Mouse (Mus musculus) spleen, adult 2 months (tissue): ENCODE data around the gene Cdh23. TPM values are rescaled to one million over a fixed set of nuclear protein-coding genes. Genes with fewer than 3 reads are reported as not detected.

Experiments
- DNase-seq, 2 experiments: peaks; one replicate each; pipeline versions ENCODE4 v3.0.0 to v3.0.0-alpha.2; 2012 to 2021; ENCODE audit warnings: low spot score in 2 of 2, low read depth in 1 of 2
- H3K27ac ChIP-seq: fragments of 200-500 bp; 2 replicates; pipeline ENCODE4 v1.5.1; 2012; ENCODE audit warnings: low read length, inconsistent platforms; ENCODE audit not compliant: insufficient read depth
- H3K27me3 ChIP-seq: fragments of 200-500 bp; 2 replicates; pipeline ENCODE4 v1.6.1; 2012; ENCODE audit warnings: mild to moderate bottlenecking, moderate library complexity, low read length, inconsistent platforms; ENCODE audit not compliant: control insufficient read depth, insufficient read depth
- H3K36me3 ChIP-seq: fragments of 200-500 bp; 2 replicates; pipeline ENCODE4 v1.6.1; 2012; ENCODE audit warnings: mild to moderate bottlenecking, low read length, inconsistent platforms; ENCODE audit not compliant: control insufficient read depth, insufficient read depth
- H3K4me1 ChIP-seq: fragments of 200-500 bp; 2 replicates; pipeline ENCODE4 v1.6.1; 2011; ENCODE audit warnings: inconsistent platforms; ENCODE audit not compliant: control insufficient read depth, insufficient read depth, insufficient read length
- H3K4me3 ChIP-seq: fragments of 200-500 bp; 2 replicates; pipeline ENCODE4 v1.5.1; 2011; ENCODE audit warnings: mild to moderate bottlenecking, inconsistent platforms; ENCODE audit not compliant: insufficient read depth, insufficient read length; ENCODE audit errors: extremely low read depth
- CTCF ChIP-seq: fragments of 200-500 bp; IDR thresholded peaks from 2 replicates; pipeline ENCODE4 v1.5.1; 2011; ENCODE audit warnings: mild to moderate bottlenecking, inconsistent platforms; ENCODE audit not compliant: insufficient read depth, insufficient read length, insufficient replicate concordance; ENCODE audit errors: extremely low read depth
- POLR2A ChIP-seq: fragments of 200-500 bp; IDR thresholded peaks from 2 replicates; pipeline ENCODE4 v1.6.1; 2011; ENCODE audit warnings: low read depth, low read length, inconsistent platforms
- WGBS: fragments of 180-500 bp; shearing (Covaris S2); methylation state at CpG from one replicate; pipeline ENCODE4 v1.1.7; 2018; 5-methylcytosine and 5-hydroxymethylcytosine counted together
- polyA plus RNA-seq: library from polyadenylated mRNA; depleted of rRNA; stranded (reverse); fragments of >200 nt; gene quantifications from 2 replicates; pipeline ENCODE4 v1.2.3, GENCODE M21; 2012

Gene Cdh23
- polyA plus RNA-seq, 1 experiment: 2.7 TPM

- no peaks in the 10 kb centered on the region for H3K27me3 ChIP-seq
- no peak for TF ChIP-seq CTCF
- TF ChIP-seq POLR2A: no peak
- no peak overlapping the region for H3K4me3 ChIP-seq
- WGBS: 97% methylated on average over 12 of the region's 12 CpGs
- no peak for DNase-seq
- H3K27ac ChIP-seq: no peak overlapping the region
- peaks cover 69% of the 10 kb centered on the region for H3K36me3 ChIP-seq
- no peaks in the 10 kb centered on the region for H3K4me1 ChIP-seq
Measured at GRCm38 (mm10) chr10:60299636-60300035, 396.7 kb downstream of the Cdh23 start.

GRCm38 (mm10) chr10:60296027-60296426, 400.3 kb downstream of the Cdh23 start:
- 81% methylated on average over 9 of the region's 9 CpGs for WGBS
- no peak for DNase-seq
- Histone ChIP-seq H3K27ac (no peak overlapping the region), H3K4me3 (no peak overlapping the region), H3K27me3 (no peaks in the 10 kb centered on the region), H3K36me3 (peaks cover 80% of the 10 kb centered on the region), H3K4me1 (peaks cover 10% of the 10 kb centered on the region; the same call in 1 of the 2 replicates)
- TF ChIP-seq POLR2A: no peak
- no peak for TF ChIP-seq CTCF

- 73% methylated on average over 3 of the region's 3 CpGs for WGBS
- H3K27me3 ChIP-seq: no peaks in the 10 kb centered on the region
- no peak overlapping the region for H3K4me3 ChIP-seq
- peaks cover 16% of the 10 kb centered on the region for H3K4me1 ChIP-seq
- no peak for TF ChIP-seq CTCF
- no peak for TF ChIP-seq POLR2A
- DNase-seq: no peak
- peaks cover 73% of the 10 kb centered on the region for H3K36me3 ChIP-seq
- no peak overlapping the region for H3K27ac ChIP-seq
Measured at GRCm38 (mm10) chr10:60295356-60295755, 400.9 kb downstream of the Cdh23 start.

GRCm38 (mm10) chr10:60294621-60295020, 401.7 kb downstream of the Cdh23 start:
- Histone ChIP-seq H3K4me3 (no peak overlapping the region), H3K27ac (no peak overlapping the region), H3K36me3 (peaks cover 66% of the 10 kb centered on the region), H3K27me3 (no peaks in the 10 kb centered on the region), H3K4me1 (peaks cover 23% of the 10 kb centered on the region)
- 94% methylated on average over 7 of the region's 7 CpGs for WGBS
- no peak for TF ChIP-seq POLR2A
- no peak for TF ChIP-seq CTCF
- no peak for DNase-seq

GRCm38 (mm10) chr10:60292209-60292608, 404.1 kb downstream of the Cdh23 start:
- Histone ChIP-seq H3K27me3 (no peaks in the 10 kb centered on the region), H3K36me3 (peaks cover 46% of the 10 kb centered on the region), H3K27ac (no peak overlapping the region), H3K4me3 (no peak overlapping the region), H3K4me1 (peaks cover 43% of the 10 kb centered on the region)
- WGBS: 65% methylated on average over 8 of the region's 8 CpGs
- DNase-seq: no peak
- TF ChIP-seq POLR2A (no peak), CTCF (no peak)

- Histone ChIP-seq H3K4me1 (peaks cover 55% of the 10 kb centered on the region), H3K27ac (0 out of 2 replicates have a peak overlapping the region, but pooled peaks have one; percentile 0), H3K36me3 (peaks cover 37% of the 10 kb centered on the region), H3K27me3 (no peaks in the 10 kb centered on the region), H3K4me3 (no peak overlapping the region)
- DNase-seq: no peak
- TF ChIP-seq CTCF (no peak), POLR2A (no peak)
- WGBS: 84% methylated on average over 8 of the region's 8 CpGs
Measured at GRCm38 (mm10) chr10:60290739-60291110, 405.6 kb downstream of the Cdh23 start.

GRCm38 (mm10) chr10:60290026-60290738, 406.1 kb downstream of the Cdh23 start:
- no peaks in the 10 kb centered on the region for H3K27me3 ChIP-seq
- TF ChIP-seq POLR2A (no peak), CTCF (no peak)
- H3K36me3 ChIP-seq: peaks cover 34% of the 10 kb centered on the region
- H3K4me3 ChIP-seq: no peak overlapping the region; the same call in 1 of the 2 replicates
- H3K4me1 ChIP-seq: peaks cover 60% of the 10 kb centered on the region
- DNase-seq: peak in 1 of 2 experiments; percentile 46
- 9% methylated on average over 7 of the region's 7 CpGs for WGBS
- H3K27ac ChIP-seq: peak overlapping the region; percentile 57
